Mouse (Mus musculus): ENCODE data around the gene Jph2. TPM values are rescaled to one million over a fixed set of nuclear protein-coding genes. Genes with fewer than 3 reads are reported as not detected.
A peak's percentile ranks its signal among the peaks of the same experiment; 100 is the strongest.

The Jph2 gene
- total RNA-seq, 2 experiments from 2014 or later: not detected

- no peak for ATAC-seq (replicated peaks; ENCODE audit: low FRiP score, low TSS enrichment, poor library complexity, severe bottlenecking)
These were observed 66.4 kb downstream of the Jph2 start for GRCm38 (mm10) chr2:163331423-163331822.

GRCm38 (mm10) chr2:163330742-163331141, 67.1 kb downstream of the Jph2 start:
- peak; percentile 35; the same call in 1 of the 2 replicates for ATAC-seq (replicated peaks; ENCODE audit: low FRiP score, low TSS enrichment, poor library complexity, severe bottlenecking)

- ATAC-seq (replicated peaks; ENCODE audit: low FRiP score, low TSS enrichment, poor library complexity, severe bottlenecking): no peak
These were observed 74.6 kb downstream of the Jph2 start for GRCm38 (mm10) chr2:163323163-163323562.

GRCm38 (mm10) chr2:163318777-163319176, 79.0 kb downstream of the Jph2 start:
- ATAC-seq (replicated peaks; ENCODE audit: low FRiP score, low TSS enrichment, poor library complexity, severe bottlenecking): no peak

- no peak for ATAC-seq (replicated peaks; ENCODE audit: low FRiP score, low TSS enrichment, poor library complexity, severe bottlenecking)
These were observed 80.5 kb downstream of the Jph2 start for GRCm38 (mm10) chr2:163317281-163317680.

GRCm38 (mm10) chr2:163310163-163310688, 87.6 kb downstream of the Jph2 start:
- ATAC-seq (replicated peaks; ENCODE audit: low FRiP score, low TSS enrichment, poor library complexity, severe bottlenecking): no peak

- ATAC-seq (replicated peaks; ENCODE audit: low FRiP score, low TSS enrichment, poor library complexity, severe bottlenecking): no peak
These were observed 88.4 kb downstream of the Jph2 start for GRCm38 (mm10) chr2:163309376-163309775.

GRCm38 (mm10) chr2:163303037-163303436, 94.8 kb downstream of the Jph2 start:
- no peak for ATAC-seq (replicated peaks; ENCODE audit: low FRiP score, low TSS enrichment, poor library complexity, severe bottlenecking)

GRCm38 (mm10) chr2:163301641-163302040, 96.2 kb downstream of the Jph2 start:
- ATAC-seq (replicated peaks; ENCODE audit: low FRiP score, low TSS enrichment, poor library complexity, severe bottlenecking): no peak

- ATAC-seq (replicated peaks; ENCODE audit: low FRiP score, low TSS enrichment, poor library complexity, severe bottlenecking): no peak
These were observed 97.4 kb downstream of the Jph2 start for GRCm38 (mm10) chr2:163300069-163301060.

GRCm38 (mm10) chr2:163296999-163297630, 100.7 kb downstream of the Jph2 start:
- ATAC-seq (replicated peaks; ENCODE audit: low FRiP score, low TSS enrichment, poor library complexity, severe bottlenecking): no peak

- no peak for ATAC-seq (replicated peaks; ENCODE audit: low FRiP score, low TSS enrichment, poor library complexity, severe bottlenecking)
These were observed 108.9 kb downstream of the Jph2 start for GRCm38 (mm10) chr2:163288881-163289379.

Other genes with a start within 250 kb of the Jph2 start
- gene Tox2, start 194.9 kb downstream of the Jph2 start, total RNA-seq (2014; fragmentation: Nextera tagmentation): 0.87 TPM in 1 of 2 replicates, not detected in the other
- gene Tox2, start 194.9 kb downstream of the Jph2 start, total RNA-seq (2017): 4.1 TPM in 1 of 2 replicates, not detected in the other
- 24.6 and 25.8 TPM in 2 replicates for gene Oser1, start 26.7 kb upstream of the Jph2 start, total RNA-seq (2014; fragmentation: Nextera tagmentation)
- gene Oser1, start 26.7 kb upstream of the Jph2 start, total RNA-seq (2017): 46.6 and 53.5 TPM in 2 replicates
- not detected in 2 replicates for gene Gdap1l1, start 40.5 kb upstream of the Jph2 start, total RNA-seq (2014; fragmentation: Nextera tagmentation)
- gene Gdap1l1, start 40.5 kb upstream of the Jph2 start, total RNA-seq (2017): not detected in 2 replicates
- gene Fitm2, start 74.6 kb upstream of the Jph2 start, total RNA-seq (2014; fragmentation: Nextera tagmentation): 3.3 and 6.6 TPM in 2 replicates
- 6.2 and 8.8 TPM in 2 replicates for gene Fitm2, start 74.6 kb upstream of the Jph2 start, total RNA-seq (2017)
- gene R3hdml, start 94.3 kb upstream of the Jph2 start, total RNA-seq (2014; fragmentation: Nextera tagmentation): not detected in 2 replicates
- gene R3hdml, start 94.3 kb upstream of the Jph2 start, total RNA-seq (2017): not detected in 2 replicates
- gene Hnf4a, start 108.8 kb upstream of the Jph2 start, total RNA-seq (2014; fragmentation: Nextera tagmentation): 0.31 TPM in 1 of 2 replicates, not detected in the other
- gene Hnf4a, start 108.8 kb upstream of the Jph2 start, total RNA-seq (2017): 0.56 and 0.84 TPM in 2 replicates
- 15.6 and 27.3 TPM in 2 replicates for gene Ttpal, start 204.3 kb upstream of the Jph2 start, total RNA-seq (2014; fragmentation: Nextera tagmentation)
- 9.0 and 10.9 TPM in 2 replicates for gene Ttpal, start 204.3 kb upstream of the Jph2 start, total RNA-seq (2017)
- 438 and 460 TPM in 2 replicates for gene Serinc3, start 247.1 kb upstream of the Jph2 start, total RNA-seq (2014; fragmentation: Nextera tagmentation)
- 469 and 531 TPM in 2 replicates for gene Serinc3, start 247.1 kb upstream of the Jph2 start, total RNA-seq (2017)